Mouse (Mus musculus): Measurements from ENCODE around the gene Mup19.
"Not testable (repeated sequence)": the region's sequence is repeated elsewhere in the genome, so short reads cannot be mapped to it uniquely, and the experiment has no call there.

The Mup19 gene

GRCm38 (mm10) chr4:61782169-61782568, at the start of gene Mup19:
Gene Mup19, minus strand, starts transcription at chr4:61782269.
- DNase-seq, result not testable (repeated sequence)

- DNase-seq, result no peak
Measured at GRCm38 (mm10) chr4:61829211-61829610, 47.1 kb upstream of the Mup19 start.

DNA sequence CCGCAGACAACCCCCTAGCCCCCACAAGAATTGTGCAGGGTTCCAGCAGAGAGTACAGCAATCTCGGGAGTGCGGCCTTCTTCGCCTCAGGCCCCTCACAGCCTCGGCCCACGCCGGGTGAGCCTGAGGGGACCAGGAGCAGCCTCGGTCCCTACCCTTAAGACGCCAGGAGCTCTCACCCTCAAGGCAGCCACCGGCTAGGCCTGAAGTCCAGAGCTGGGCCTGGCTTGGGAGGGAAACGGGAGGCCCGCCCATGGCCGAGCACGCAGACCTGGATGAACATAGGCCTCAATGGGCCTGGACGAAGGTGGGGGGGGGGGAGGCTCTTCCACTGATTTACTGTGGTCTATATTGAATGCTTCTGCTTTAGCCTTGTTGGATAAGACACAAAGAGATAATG, 41.1 kb upstream of the Mup19 start:
- DNase-seq, result no peak

DNA sequence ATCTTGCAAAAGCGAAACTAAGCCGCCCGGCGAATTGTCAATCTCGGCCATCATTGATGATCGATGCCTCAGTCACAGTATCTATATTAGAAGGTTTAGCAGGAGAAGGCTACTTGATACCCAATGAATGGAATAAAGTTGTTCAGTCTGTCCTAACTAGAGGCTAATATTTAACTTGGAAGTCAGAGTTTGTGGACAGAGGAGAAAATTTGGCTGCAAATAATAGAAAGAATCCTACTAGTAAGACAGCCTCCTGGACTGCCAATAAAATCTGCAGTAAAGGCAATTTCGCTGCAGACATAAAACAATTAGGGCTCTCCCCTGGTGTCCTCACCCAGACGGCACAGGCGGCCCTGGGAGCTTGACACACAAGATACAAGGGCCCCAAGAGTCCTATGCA, 40.5 kb upstream of the Mup19 start:
- not testable (repeated sequence) for DNase-seq

DNA sequence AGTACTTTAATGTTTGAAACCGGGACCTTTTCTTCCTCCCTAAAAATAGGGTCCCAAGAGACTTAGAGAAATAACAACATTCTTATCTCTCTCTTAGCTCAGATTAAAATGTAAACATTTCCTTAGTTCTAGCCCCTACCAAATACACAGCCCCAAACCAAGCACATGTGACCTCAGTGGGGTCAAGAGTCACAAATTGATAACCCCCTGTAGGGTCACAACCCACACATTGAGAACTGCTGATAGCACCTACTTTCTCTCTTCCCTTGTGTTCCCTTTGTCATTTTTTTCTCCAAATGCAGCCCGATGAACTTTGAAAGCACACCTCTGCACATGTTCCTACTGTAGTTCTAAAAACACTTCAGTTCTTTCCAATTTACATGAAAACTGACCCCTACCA, 33.5 kb upstream of the Mup19 start:
- no peak for DNase-seq

DNA sequence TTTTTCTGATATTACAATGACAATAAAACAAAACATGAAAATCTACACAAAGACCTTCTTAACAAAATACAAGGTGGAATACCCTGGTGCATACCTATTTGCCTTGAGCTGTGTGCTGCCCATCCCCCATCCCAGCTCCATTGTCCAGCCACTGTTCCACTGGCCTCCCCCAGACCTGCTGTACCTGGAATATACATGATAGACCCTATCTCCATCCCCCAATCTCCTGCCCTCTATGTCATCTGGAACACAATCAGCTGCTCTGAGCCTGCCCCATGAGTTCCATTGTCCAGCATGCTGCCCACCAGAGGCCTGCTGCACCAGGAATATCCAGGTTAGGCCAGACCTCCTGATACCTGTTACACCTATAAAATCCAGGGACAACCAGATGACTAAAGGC, 31.4 kb upstream of the Mup19 start:
- no peak for DNase-seq

- DNase-seq, result not testable (repeated sequence)
Measured at GRCm38 (mm10) chr4:61811193-61811592, 29.1 kb upstream of the Mup19 start.

DNA sequence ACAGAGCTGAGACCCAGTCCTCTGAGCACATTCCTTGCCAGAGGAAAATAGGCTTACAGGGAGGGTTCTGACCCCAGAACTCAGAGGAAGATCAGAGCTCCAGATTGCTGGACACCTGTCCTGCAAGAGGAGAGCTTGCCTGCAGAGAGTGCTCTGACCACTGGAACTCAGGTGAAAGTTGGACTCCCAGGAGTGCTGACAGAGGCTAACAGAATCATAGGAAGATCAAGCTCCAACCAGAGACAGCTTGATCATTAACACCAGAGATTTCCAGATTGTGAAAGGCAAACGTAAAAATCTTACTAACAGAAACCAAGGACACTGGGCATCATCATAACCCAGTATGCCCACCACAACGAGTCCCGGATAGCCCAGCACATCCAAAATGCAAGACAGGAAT, 26.9 kb upstream of the Mup19 start:
- not testable (repeated sequence) for DNase-seq

DNA sequence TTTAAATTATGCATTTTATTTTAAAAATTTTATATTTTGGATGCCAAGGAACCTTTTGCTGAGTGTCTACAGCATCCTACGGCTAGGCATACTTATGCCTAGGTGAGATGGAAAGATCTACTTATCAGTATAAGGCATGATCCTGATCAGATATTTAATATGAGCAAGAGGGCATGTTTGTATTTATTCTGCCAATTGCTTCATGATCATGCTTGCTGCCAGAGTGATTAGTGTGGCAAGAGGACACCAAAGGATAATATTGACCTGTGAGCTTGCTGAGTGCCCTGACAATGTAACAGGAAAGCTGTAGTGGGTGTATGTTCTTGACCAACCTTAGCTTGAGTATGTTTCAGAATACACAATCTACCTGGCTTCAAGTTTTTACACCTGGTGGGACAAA, 7.6 kb upstream of the Mup19 start:
- DNase-seq, result not testable (repeated sequence)

- not testable (repeated sequence) for DNase-seq
Measured at GRCm38 (mm10) chr4:61784231-61784630, 2.2 kb upstream of the Mup19 start.

Data from layer of hippocampus, adult 9-11 months (tissue).